Mouse (Mus musculus) left cerebral cortex, postnatal 10 days (tissue): ENCODE measurements around the gene Rasal2. TPM values are rescaled to one million over a fixed set of nuclear protein-coding genes. Genes with fewer than 3 reads are reported as not detected.

Experiments
- DNase-seq, 2 experiments: peaks; one replicate each; pipeline ENCODE4 v3.0.0; 2021 to 2022; ENCODE audit warnings: low spot score in 2 of 2, mixed read lengths in 1 of 2; ENCODE audit errors: extremely low spot score in 1 of 2
- intact Hi-C: fragments of 180-260 bp; cut with DNase I; formaldehyde crosslinking; loops from one replicate; pipeline ENCODE4 v1.15.1; 2025
- total RNA-seq, 2 experiments: library from RNA; stranded (reverse); gene quantifications; 2 replicates each; pipeline ENCODE4 v1.2.3; 2021

Gene Rasal2
- total RNA-seq, 2 experiments from 2014 or later = 55.1 to 56.2 TPM

DNA sequence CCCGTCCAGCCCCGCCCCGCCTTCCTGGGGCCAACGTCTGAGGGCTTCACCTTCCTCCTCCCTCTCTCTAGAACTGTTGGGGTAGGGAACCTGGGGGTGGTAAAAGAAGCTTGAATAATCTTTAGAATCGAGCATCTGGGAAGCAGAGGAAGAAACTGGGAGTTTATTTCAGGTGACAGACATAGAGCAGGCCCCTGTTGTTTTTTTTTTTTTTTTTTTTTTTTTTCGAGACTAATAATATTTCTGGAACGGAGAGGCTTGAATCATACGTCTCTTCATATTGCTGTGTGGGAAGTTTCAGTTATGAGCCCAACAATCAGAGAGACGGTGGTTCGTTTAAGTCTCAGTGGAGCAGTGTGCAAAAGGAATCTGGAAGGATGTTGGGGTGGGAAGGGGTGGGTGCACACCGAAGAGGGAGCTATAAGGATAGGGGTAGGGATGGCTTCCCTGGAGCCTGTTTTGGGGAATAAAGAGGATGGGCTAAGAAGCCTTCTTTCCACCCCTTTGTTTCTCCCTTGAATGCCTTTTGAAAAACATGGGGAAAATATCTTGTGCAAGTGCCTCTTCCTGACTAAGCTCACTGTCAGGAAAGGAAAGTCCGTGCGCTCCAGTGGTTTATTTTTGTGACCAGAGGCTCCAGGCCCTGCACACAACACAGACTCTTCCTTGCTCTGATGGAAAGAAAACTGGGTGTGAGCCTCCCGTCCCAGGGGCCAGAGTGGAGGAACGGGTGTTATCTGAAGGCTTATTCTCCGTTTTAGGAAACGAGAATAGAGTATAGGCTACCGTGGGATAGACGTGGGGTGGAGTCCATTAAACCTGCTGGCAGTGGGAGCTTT, 31.5 kb upstream of the Rasal2 start:
- intact Hi-C loops = loop anchor here (10.0 kb wide), 1 partner anchor 149 kb away; no protein-coding TSS in a partner anchor
- no peak for DNase-seq

DNA sequence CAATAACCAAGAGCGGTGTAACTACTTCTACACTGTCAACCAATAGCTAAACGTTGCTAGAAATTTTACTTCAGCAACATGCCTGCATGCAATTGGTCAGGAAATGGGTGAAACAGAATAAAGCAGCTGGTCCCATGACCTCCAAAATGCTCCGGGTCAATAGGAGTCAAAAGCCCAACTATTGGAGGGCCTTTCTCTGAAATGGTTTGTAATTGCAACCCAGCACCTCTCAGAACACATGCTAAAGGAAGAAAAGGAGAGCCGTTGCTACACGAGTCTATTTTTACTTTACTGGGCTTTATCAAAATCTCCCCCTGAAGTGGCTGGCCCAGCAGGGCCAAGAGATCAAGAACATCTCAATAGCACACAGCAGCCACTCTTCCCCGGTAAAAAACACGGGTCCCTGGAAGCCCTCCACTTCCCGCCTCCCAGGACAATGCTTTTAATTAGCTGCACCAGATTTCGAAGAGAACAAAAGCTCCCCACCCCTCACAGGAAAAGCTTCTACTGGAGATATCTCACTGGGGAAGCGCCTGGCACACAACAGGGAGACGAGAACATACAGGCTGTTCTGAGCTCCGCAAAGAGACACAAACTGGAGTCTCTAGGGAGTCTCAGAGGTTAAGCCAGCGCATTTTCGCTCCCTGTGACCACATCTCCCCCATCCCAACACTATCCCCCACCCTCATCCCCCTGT, 30.8 kb upstream of the Rasal2 start:
- intact Hi-C loops = loop anchor here (10.0 kb wide), 1 partner anchor 148 kb away; no protein-coding TSS in a partner anchor
- DNase-seq = peak in 1 of 2 experiments; percentile 34

- DNase-seq = no peak
- intact Hi-C loops = loop anchor here (10.0 kb wide), 1 partner anchor 145 kb away; no protein-coding TSS in a partner anchor
Observed at GRCm38 (mm10) chr1:157439973-157440641, 27.7 kb upstream of the Rasal2 start.

DNA sequence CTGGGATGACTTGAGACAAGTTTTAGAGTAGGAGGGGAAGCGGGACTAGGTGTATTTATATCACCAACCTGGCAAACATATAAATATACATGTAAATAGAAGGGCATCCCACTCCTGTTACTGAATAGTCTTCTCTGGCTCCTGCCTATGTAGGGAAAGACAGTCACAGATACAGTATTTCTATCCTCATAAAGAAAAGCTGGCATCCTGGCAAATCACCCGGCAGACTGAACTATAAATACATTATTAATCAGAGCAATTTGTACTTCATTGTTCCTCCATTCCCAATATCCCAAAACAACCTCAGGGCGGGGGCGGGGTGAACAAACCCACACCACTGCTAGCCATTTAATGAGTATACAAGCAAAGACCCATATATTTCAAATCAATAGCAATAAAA, 26.7 kb upstream of the Rasal2 start:
- no peak for DNase-seq
- intact Hi-C loops = no loop called here

DNA sequence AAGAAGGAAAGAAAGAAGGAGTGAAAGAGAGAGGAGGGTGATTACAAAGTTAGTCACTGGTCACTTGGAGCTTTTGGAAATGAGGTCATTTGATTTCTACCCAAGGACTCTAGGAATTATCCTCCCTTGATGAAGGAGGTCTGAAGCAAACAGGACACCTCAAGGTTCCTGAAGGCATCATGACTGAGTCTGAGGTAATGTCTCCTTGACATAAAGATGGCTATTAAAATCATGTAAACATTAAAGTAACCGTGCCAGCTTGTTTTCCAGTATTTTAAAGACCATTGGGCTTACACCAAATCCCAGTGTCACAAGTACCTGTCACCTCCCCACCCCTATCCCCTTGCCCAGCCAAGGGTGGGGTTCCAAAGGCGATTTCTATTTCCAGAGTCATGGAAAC, 25.9 kb upstream of the Rasal2 start:
- intact Hi-C loops = no loop called here
- no peak for DNase-seq

- no peak for DNase-seq
- intact Hi-C loops = no loop called here
Observed at GRCm38 (mm10) chr1:157435926-157436325, 23.5 kb upstream of the Rasal2 start.

DNA sequence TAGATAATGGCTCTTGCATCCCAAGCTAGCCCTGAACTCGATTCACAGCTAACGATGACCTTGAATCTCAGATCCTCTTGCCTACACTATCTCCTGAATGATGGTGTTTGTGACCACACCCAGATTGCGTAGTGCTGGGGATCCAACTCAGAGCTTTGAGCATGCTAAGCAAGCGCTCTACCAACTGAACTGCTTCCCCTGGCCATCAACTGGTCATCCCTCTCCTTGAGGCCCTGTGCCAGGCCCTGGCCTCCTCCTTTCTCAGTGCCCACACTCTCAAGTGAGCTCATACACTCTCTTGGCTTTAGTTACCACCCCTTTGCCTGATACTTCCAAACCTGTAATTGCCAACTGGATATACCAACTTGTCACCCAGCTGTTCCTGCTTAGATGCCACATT, 22.0 kb upstream of the Rasal2 start:
- no peak for DNase-seq
- intact Hi-C loops = no loop called here

GRCm38 (mm10) chr1:157433316-157433715, 20.9 kb upstream of the Rasal2 start:
- DNase-seq = no peak
- intact Hi-C loops = no loop called here

DNA sequence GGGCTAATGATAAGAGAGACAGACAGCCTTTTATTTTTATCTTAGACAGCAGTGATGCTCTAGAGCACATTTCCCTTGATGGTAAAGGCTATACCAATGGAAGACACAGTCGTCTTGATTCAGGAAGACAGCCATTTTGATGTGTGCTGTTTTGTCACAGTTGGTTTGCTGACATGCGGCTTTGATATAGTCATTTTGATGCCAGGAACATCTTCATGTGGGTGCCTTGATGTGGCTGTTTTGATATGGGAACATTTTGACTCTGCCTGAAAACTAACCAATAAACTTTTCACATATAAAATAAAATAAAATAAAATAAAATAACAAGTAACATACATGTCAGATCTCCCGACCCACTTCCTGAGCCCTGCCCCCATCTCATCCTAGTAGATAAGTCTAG, 16.0 kb upstream of the Rasal2 start:
- no peak for DNase-seq
- intact Hi-C loops = no loop called here

DNA sequence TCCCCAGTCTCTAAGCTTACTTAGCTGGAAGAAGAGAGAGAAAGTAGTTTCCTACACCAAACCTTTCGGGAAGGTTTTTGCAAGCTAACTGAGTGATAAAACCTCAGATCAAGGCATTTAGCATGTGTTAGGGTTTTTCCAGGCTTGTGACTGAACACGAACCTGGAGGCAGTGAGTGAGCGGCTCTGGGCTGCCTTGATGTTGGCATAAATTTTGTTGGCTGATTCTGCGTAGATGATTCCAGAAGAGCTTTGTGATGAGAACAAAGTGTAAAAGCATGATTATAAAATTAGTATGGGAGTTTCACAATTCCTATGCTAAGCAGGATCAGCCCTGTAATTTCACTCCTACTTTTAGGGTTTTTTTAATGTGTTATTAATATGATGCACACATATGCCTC, 15.2 kb upstream of the Rasal2 start:
- no peak for DNase-seq

DNA sequence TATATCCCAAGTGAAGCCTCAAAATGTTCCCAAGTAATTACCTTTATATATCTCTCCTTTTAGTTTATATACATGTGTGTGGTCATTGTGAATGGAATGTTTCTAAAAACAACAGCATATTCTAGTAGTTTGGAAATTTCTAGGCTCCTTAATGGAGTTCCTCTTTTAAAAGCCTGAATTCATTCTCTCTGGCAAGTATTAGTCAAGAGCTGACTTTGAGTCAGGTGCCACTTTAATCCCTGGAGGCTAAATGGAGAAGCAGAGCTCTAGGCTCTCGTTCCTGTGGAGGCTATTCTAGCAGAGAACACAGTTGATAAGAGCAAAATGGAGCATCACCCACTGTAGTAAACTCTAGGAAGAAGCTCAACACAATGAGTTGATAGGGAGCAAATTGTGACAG, 14.5 kb upstream of the Rasal2 start:
- intact Hi-C loops = no loop called here
- DNase-seq = no peak

More for the DNA sequence above, 15.2 kb upstream of the Rasal2 start:
- intact Hi-C loops = no loop called here

GRCm38 (mm10) chr1:157425741-157426427, 13.5 kb upstream of the Rasal2 start:
- intact Hi-C loops = no loop called here
- DNase-seq = no peak

DNA sequence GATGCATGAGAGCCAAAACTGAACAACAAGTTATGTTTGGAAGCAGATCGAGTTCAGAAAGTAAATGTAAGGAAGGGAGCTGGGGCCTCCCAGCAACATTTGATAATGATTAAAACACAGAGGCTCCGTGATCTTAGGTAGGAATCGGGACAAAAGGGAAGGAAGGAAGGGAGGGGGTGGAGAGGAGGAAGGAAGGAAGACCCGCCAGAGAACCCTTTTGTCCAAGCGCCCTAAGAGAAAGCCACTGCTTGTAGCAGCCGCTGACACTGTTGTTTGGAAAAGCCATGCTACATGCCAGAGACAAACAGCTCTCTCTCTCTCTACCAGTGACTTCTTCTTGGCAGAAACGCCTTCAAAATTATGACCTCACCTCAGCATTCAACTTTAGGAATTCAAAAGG, 5.5 kb upstream of the Rasal2 start:
- intact Hi-C loops = no loop called here
- DNase-seq = no peak

DNA sequence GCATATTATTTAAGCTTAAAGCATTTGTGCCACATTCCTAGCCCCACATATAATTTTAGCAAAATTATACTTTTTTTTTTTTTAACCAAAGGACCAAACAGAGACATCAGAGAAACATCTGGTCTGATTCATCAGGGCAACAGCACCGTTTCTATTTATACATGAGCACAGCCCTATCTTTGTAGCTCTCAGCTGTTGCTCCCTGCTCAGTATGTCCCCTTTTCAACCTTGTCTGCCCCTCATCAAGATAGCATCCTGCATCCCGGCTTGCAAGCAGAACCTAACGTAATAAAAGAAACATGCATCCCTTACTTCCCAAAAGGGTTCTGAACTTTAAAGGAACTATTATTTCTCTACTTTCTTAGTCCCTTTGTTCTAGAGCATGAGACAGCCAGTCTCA, 5.0 kb upstream of the Rasal2 start:
- no peak for DNase-seq
- intact Hi-C loops = no loop called here

GRCm38 (mm10) chr1:157416628-157417027, 4.2 kb upstream of the Rasal2 start:
- DNase-seq = no peak
- intact Hi-C loops = no loop called here

DNA sequence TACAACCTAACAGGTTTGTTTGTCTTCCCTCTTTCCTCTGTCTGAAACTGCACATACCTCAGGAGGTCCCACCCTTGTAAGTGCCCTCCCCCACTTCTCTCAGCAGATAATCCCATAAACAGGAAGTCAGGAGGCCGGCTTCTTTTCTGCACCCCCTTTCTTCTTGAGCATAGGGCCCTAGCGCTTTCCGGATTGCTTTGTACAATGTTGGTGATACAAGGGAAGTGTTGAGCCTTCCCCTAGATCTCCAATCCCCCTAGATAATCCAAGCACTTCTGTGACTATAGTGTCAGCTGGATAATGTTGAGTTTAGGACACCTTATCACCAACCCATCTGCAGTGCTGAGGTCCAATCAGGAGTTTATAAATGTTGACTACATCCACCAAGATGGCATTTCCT, 3.4 kb upstream of the Rasal2 start:
- intact Hi-C loops = no loop called here
- DNase-seq = no peak

DNA sequence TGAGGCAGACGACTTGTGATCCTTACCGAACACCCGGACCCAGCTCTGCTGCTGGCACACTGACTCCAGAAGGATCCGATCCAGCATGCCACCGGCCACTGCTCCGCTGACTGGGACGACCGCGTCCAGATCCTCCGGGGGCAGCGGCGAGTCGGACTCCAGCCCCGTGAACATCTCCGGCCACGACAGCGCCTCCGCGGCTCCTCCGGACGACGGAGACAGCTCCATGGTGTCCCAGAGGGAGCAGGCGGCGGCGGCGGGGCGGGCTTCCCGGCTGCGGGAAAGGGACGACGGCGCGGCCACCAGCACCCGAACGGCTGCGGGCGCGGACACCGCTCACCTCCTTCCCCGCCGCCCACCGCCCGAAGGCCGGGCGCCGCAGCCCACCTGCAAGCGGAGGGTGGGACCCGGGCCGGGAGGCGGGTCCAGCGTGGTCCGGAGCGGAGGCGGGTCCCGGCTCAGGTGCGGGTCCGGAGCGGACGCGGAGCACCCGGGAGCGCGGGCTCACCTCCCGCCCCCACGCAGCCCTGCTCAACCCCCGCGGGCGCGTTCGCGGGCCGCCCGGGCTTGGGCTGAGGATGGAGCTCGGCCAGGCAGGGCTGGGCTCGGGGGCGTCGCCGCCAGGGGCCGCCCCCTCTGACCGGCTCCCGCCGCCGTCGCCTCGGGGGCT, 549 bp downstream of the Rasal2 start:
- intact Hi-C loops = loop anchor here (5.0 kb wide), 1 partner anchor 85 kb away; no protein-coding TSS in a partner anchor
- DNase-seq = peak; percentile 44 to 85

GRCm38 (mm10) chr1:157411341-157411710, 1.1 kb downstream of the Rasal2 start:
- intact Hi-C loops = loop anchor here (5.0 kb wide), 1 partner anchor 84 kb away; no protein-coding TSS in a partner anchor
- DNase-seq = no peak
